Mouse (Mus musculus) kidney, adult 2 months (tissue): ENCODE data around the gene Siah2. TPM values are rescaled to one million over a fixed set of nuclear protein-coding genes. Genes with fewer than 3 reads are reported as not detected.

ENCODE experiments used
- DNase-seq: peaks from one replicate; pipeline ENCODE4 v3.0.0; 2021
- H3K27ac ChIP-seq: fragments of 200-500 bp; 2 replicates; pipeline ENCODE4 v1.5.1; 2012; ENCODE audit warnings: low read depth, low read length, control low read depth, inconsistent platforms; ENCODE audit not compliant: insufficient read depth
- H3K27me3 ChIP-seq: fragments of 200-500 bp; replicated peaks from 2 replicates; pipeline ENCODE4 v1.6.1; 2012; ENCODE audit warnings: mild to moderate bottlenecking, moderate library complexity, low read length, inconsistent platforms; ENCODE audit not compliant: control insufficient read depth, insufficient read depth
- H3K36me3 ChIP-seq: fragments of 200-500 bp; 2 replicates; pipeline ENCODE4 v1.6.1; 2012; ENCODE audit warnings: mild to moderate bottlenecking, moderate library complexity, low read length, inconsistent platforms; ENCODE audit not compliant: control insufficient read depth, insufficient read depth
- H3K4me1 ChIP-seq: fragments of 200-500 bp; 2 replicates; pipeline ENCODE4 v1.6.1; 2011; ENCODE audit warnings: low read length; ENCODE audit not compliant: control insufficient read depth, insufficient read depth
- H3K4me3 ChIP-seq: fragments of 200-500 bp; 2 replicates; pipeline ENCODE4 v1.5.1; 2011; ENCODE audit warnings: mild to moderate bottlenecking, low read depth, low read length, control low read depth; ENCODE audit not compliant: insufficient read depth
- CTCF ChIP-seq: fragments of 200-500 bp; conservative IDR thresholded peaks from 2 replicates; pipeline ENCODE4 v1.5.1; 2011; ENCODE audit warnings: low read depth, mild to moderate bottlenecking, control low read depth, low read length, moderate library complexity, mixed read lengths; ENCODE audit not compliant: insufficient read depth, insufficient read length
- POLR2A ChIP-seq: fragments of 200-500 bp; IDR thresholded peaks from one replicate; pipeline ENCODE4 v1.6.1; 2011; ENCODE audit warnings: low read depth, low read length, control low read depth
- WGBS: fragments of 180-500 bp; shearing (Covaris S2); methylation state at CpG from one replicate; pipeline ENCODE4 v1.1.7; 2018; 5-methylcytosine and 5-hydroxymethylcytosine counted together
- polyA plus RNA-seq: library from polyadenylated mRNA; depleted of rRNA; stranded (reverse); fragments of >200 nt; gene quantifications from 2 replicates; pipeline ENCODE4 v1.2.3, GENCODE M21; 2012; rRNA removed

The Siah2 gene
- polyA plus RNA-seq, 1 experiment: 19.9 TPM

DNA sequence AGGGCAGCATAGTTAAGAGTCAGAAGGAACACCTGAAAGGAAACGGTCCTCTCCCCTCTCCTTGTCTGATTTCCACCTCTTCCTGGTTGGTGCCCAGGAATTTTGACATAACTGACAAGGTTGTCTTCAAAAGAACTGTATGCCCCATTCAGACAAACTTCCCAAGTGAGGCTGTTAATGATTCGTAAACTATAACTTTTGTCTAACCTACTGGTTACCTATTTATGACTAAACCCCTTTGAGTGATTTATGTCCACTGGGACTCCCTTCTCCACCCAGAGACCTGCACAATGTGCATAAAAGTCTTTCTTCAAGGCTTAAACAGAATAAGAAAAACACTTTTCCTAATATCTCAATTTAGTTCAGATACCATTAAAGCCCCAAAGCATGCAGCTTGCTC is 45.0 kb downstream of the Siah2 start:
- 23% methylated on average over 2 of the region's 2 CpGs for WGBS
- TF ChIP-seq POLR2A: no peak
- TF ChIP-seq CTCF: no peak
- Histone ChIP-seq H3K4me3 (no peak overlapping the region), H3K27ac (peak overlapping the region; percentile 26; the same call in 1 of the 2 replicates), H3K27me3 (no peaks in the 10 kb centered on the region), H3K4me1 (peaks cover 12% of the 10 kb centered on the region), H3K36me3 (no peaks in the 10 kb centered on the region)
- DNase-seq: peak; percentile 68

DNA sequence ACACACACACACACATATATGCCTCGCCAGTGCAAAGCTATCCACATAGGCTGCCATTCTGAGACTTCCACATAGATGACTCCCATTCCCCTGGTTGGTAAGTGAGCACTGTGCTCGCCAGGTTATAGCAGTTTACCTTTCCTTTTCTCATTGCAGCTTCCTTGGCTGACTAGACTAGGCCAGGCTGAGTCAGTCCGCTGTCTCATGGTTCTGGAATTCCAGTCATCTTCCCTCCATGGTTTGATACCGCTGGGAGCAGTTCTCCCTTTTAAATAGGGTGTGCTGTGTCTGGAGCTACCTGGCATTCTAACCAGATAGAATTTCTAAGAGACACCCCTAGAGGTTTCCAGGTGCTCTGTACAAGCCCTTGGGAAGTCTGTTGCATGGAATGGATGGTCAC is 46.0 kb downstream of the Siah2 start:
- no peak for TF ChIP-seq POLR2A
- TF ChIP-seq CTCF: no peak
- no peaks in the 10 kb centered on the region for H3K27me3 ChIP-seq
- H3K4me1 ChIP-seq: peaks cover 12% of the 10 kb centered on the region
- WGBS: 58% methylated on average over 4 of the region's 4 CpGs
- no peak for DNase-seq
- no peak overlapping the region; the same call in 1 of the 2 replicates for H3K27ac ChIP-seq
- H3K4me3 ChIP-seq: no peak overlapping the region
- H3K36me3 ChIP-seq: no peaks in the 10 kb centered on the region

DNA sequence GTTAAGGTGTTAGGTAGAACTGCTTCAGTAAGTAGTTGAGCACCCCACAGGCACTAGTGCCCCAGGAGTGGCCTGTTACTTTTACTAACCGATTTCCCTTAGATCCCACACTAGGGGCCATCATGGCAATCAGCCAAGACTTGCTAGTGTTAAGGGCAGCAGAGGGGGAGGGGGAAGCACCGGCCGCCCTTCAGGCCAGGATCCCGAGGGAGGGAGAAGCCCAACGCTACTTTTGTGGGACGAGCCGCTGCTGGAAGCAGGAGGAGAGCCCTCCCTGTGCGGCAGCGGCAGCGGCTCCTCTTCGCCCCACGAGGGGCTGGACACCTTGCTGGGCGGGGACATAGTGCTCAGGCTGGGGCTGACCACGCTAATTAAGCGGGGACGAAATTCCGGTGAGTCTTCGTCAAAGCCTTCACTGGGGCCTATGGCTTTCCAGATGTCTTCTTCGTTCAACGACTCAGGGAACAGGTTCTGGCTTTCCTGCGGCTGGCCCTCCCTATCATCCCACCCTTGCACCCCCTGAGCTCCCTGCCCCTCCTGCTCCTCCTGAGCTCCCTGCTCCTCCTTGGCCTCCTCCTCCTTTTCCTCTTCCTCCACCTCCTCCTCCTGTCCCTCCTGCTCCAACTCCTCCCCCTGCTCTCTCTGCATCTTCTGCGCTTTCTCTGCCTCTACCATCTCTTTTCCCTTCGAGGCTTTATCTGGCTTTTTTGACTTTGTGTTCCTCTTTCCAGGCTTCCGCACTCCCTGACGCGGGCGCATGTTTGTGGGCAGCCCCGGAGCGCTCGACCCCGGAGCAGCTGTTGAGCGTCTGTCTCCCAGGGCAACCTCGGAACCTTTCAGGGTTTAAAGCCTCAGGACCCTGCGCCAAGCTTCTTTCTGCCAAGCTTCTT is 55.5 kb downstream of the Siah2 start, which contains the start of gene Erich6:
TSS of gene Erich6 (minus strand) at position 802 of the 890 bp plus-strand sequence.
- no peaks in the 10 kb centered on the region for H3K27me3 ChIP-seq
- peak; percentile 60 for DNase-seq
- peak within 1 kb of the TSS; percentile 63 for H3K4me3 ChIP-seq
- TF ChIP-seq CTCF (no peak), POLR2A (no peak)
- H3K27ac ChIP-seq: no peak within 1 kb of the TSS
- H3K4me1 ChIP-seq: no peaks in the 10 kb centered on the region
- H3K36me3 ChIP-seq: no peaks in the 10 kb centered on the region
- WGBS: 2% methylated on average over 34 of the region's 34 CpGs

DNA sequence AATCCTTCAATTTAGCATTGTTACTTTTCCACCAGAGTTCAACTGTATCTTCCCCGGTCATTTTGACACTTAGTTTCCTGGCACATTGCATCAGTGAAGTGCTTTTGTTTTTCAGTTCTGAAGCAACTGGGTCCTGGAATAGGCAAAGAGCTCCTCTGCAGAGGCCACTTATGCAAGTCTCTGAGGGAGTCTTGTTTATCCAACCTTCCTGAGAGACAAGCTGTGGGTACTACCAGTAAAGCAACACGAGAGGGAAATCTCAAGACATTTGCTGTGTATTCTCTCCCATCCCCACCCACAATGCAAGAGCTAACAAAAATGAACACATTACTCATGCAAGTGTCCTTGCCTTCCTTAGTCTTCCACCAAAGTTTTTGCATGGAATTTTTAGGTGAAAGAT is 60.5 kb downstream of the Siah2 start:
- Histone ChIP-seq H3K36me3 (no peaks in the 10 kb centered on the region), H3K4me3 (no peak overlapping the region), H3K27ac (no peak overlapping the region), H3K4me1 (no peaks in the 10 kb centered on the region), H3K27me3 (no peaks in the 10 kb centered on the region)
- TF ChIP-seq POLR2A (no peak), CTCF (no peak)
- DNase-seq: no peak
- WGBS: 72% methylated on average over 2 of the region's 2 CpGs

DNA sequence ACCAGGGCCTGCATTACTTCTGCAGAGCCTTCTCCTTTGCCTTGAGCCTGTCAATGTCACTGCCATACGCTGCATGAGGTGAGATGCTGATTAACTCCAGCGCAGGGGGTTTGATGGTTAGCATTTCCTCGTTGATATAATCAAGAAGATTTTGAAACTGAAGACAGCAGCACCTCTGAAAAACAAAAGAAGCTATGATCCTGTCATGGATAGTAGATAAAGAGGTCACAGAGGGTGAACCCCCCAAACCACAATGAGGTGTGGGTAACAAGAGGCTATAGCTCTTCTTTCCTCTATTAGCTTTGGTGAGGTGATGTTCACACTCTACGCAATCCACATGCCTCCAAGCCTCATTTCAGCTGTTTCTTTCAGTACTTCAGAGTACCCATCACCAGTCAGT is 67.2 kb downstream of the Siah2 start:
- Histone ChIP-seq H3K36me3 (no peaks in the 10 kb centered on the region), H3K27ac (no peak overlapping the region), H3K4me1 (no peaks in the 10 kb centered on the region), H3K27me3 (no peaks in the 10 kb centered on the region), H3K4me3 (no peak overlapping the region)
- TF ChIP-seq POLR2A (no peak), CTCF (no peak)
- no peak for DNase-seq
- 89% methylated on average over 4 of the region's 4 CpGs for WGBS

Other genes with a start within 250 kb of the Siah2 start
- 10.6 and 15.4 TPM in 2 replicates for gene Eif2a, start 166.6 kb downstream of the Siah2 start, polyA plus RNA-seq
- 32.7 and 37.7 TPM in 2 replicates for gene Serp1, start 166.5 kb downstream of the Siah2 start, polyA plus RNA-seq
- 81.8 and 102 TPM in 2 replicates for gene Selenot, start 115.8 kb downstream of the Siah2 start, polyA plus RNA-seq
- 0.03 and 0.10 TPM in 2 replicates for gene Erich6, start 55.2 kb downstream of the Siah2 start, polyA plus RNA-seq
- gene Mindy4b-ps, start 129.9 kb upstream of the Siah2 start, polyA plus RNA-seq: not detected in 2 replicates
- not detected in 2 replicates for gene Clrn1, start 192.9 kb upstream of the Siah2 start, polyA plus RNA-seq